Mouse (Mus musculus): ENCODE results near the gene Lhx4. TPM values are rescaled to one million over a fixed set of nuclear protein-coding genes. Genes with fewer than 3 reads are reported as not detected.
A peak's percentile ranks its signal among the peaks of the same experiment; 100 is the strongest.

Gene Lhx4
- total and polyA plus RNA-seq, 3 experiments, result not detected

GRCm38 (mm10) chr1:155724301-155724700 is 27.2 kb downstream of the Lhx4 start:
- TF ChIP-seq ELF1 (IDR thresholded peaks at IDR 0.05; ENCODE audit: low read depth, low read length) (no peak), ZKSCAN1 (IDR thresholded peaks at IDR 0.05; ENCODE audit: low read depth, low read length) (no peak), ZC3H11A (IDR thresholded peaks at IDR 0.05; ENCODE audit: low read depth, low read length) (no peak), TBP (IDR thresholded peaks at IDR 0.05; ENCODE audit: low read depth, low read length) (no peak), CHD1 (IDR thresholded peaks at IDR 0.05; ENCODE audit: low read depth, low read length) (no peak), USF2 (IDR thresholded peaks at IDR 0.05; ENCODE audit: borderline replicate concordance in 1 of 2, insufficient read depth in 1 of 2, low read depth in 1 of 2, low read length in 2 of 2) (no peak), GABPA (IDR thresholded peaks at IDR 0.05; ENCODE audit: low read depth, low read length) (no peak), POLR2AphosphoS2 (IDR thresholded peaks at IDR 0.05; ENCODE audit: low read length) (no peak), USF1 (IDR thresholded peaks at IDR 0.05; ENCODE audit: low read depth, low read length) (no peak), TAL1 (IDR thresholded peaks at IDR 0.05; ENCODE audit: low read length) (no peak)
- no peaks in the 10 kb centered on the region; a peak in 1 of 4 replicates for H3K27me3 ChIP-seq (ENCODE audit: control insufficient read depth in 1 of 2, insufficient read depth in 2 of 2, low read length in 2 of 2)

DNA sequence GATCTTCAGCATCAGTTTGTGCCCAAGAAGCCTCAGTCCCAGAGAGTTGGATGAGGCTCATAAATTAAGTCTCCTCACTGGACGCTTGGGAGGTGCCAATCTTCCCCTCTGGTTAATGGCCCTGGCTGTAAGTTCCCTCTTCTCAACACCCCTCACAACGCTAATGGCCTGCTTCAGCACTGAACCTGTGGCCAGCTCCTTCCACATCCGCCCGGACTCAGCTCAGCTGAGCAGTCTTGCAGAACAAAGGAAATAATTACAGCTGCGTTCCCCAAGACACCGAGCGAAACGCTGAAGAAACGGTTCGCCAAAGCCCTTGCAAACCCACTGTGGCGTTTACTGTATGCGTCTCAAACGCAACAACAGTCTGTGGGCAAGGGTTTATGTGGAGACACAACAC is 29.3 kb downstream of the Lhx4 start:
- TF ChIP-seq CHD2 (IDR thresholded peaks at IDR 0.05; ENCODE audit: low read length) (no peak), POLR2A (IDR thresholded peaks at IDR 0.05; ENCODE audit: control insufficient read depth in 1 of 2, insufficient read depth in 1 of 2, low read depth in 1 of 2, low read length in 2 of 2, poor library complexity in 1 of 2) (no peak), GABPA (IDR thresholded peaks at IDR 0.05; ENCODE audit: low read depth, low read length) (no peak)
- H3K4me3 ChIP-seq (ENCODE audit: control insufficient read depth in 1 of 2, insufficient read depth in 1 of 2, low read depth in 2 of 2, low read length in 2 of 2), result no peak overlapping the region
- H3K36me3 ChIP-seq (ENCODE audit: control insufficient read depth in 1 of 2, insufficient read depth in 2 of 2, low read length in 2 of 2), result no peaks in the 10 kb centered on the region
- peak; percentile 63 for DNase-seq (ENCODE audit: low read depth, low spot score)
- H3K4me1 ChIP-seq (ENCODE audit: control insufficient read depth in 1 of 2, insufficient read depth in 2 of 2, low read length in 2 of 2), result no peaks in the 10 kb centered on the region
- H3K27ac ChIP-seq (ENCODE audit: control insufficient read depth, low read depth, low read length), result no peak overlapping the region
- no peaks in the 10 kb centered on the region; a peak in 1 of 4 replicates for H3K27me3 ChIP-seq (ENCODE audit: control insufficient read depth in 1 of 2, insufficient read depth in 2 of 2, low read length in 2 of 2)
- no peaks in the 10 kb centered on the region for H3K9me3 ChIP-seq (replicated peaks; ENCODE audit: insufficient read depth, low read length)
- H3K9ac ChIP-seq (ENCODE audit: control insufficient read depth, low read depth, low read length, poor library complexity, severe bottlenecking), result no peak overlapping the region
- no peaks in the 10 kb centered on the region for H3K79me2 ChIP-seq (ENCODE audit: control insufficient read depth, insufficient read depth, low read length, poor library complexity)

More at GRCm38 (mm10) chr1:155724301-155724700, 27.2 kb downstream of the Lhx4 start:
- Histone ChIP-seq H3K36me3 (ENCODE audit: control insufficient read depth in 1 of 2, insufficient read depth in 2 of 2, low read length in 2 of 2) (no peaks in the 10 kb centered on the region), H3K4me3 (ENCODE audit: control insufficient read depth in 1 of 2, insufficient read depth in 1 of 2, low read depth in 2 of 2, low read length in 2 of 2) (no peak overlapping the region), H3K9ac (ENCODE audit: control insufficient read depth, low read depth, low read length, poor library complexity, severe bottlenecking) (no peak overlapping the region), H3K79me2 (ENCODE audit: control insufficient read depth, insufficient read depth, low read length, poor library complexity) (no peaks in the 10 kb centered on the region), H3K27ac (ENCODE audit: control insufficient read depth, low read depth, low read length) (no peak overlapping the region), H3K9me3 (replicated peaks; ENCODE audit: insufficient read depth, low read length) (no peaks in the 10 kb centered on the region), H3K4me1 (ENCODE audit: control insufficient read depth in 1 of 2, insufficient read depth in 2 of 2, low read length in 2 of 2) (no peaks in the 10 kb centered on the region)
- no peak for DNase-seq (ENCODE audit: low read depth, low spot score)

GRCm38 (mm10) chr1:155721443-155721842 is 30.0 kb downstream of the Lhx4 start:
- Histone ChIP-seq H3K27me3 (ENCODE audit: control insufficient read depth in 1 of 2, insufficient read depth in 2 of 2, low read length in 2 of 2) (no peaks in the 10 kb centered on the region; a peak in 1 of 4 replicates), H3K9ac (ENCODE audit: control insufficient read depth, low read depth, low read length, poor library complexity, severe bottlenecking) (no peak overlapping the region), H3K4me1 (ENCODE audit: control insufficient read depth in 1 of 2, insufficient read depth in 2 of 2, low read length in 2 of 2) (no peaks in the 10 kb centered on the region), H3K27ac (ENCODE audit: control insufficient read depth, low read depth, low read length) (no peak overlapping the region), H3K79me2 (ENCODE audit: control insufficient read depth, insufficient read depth, low read length, poor library complexity) (no peaks in the 10 kb centered on the region), H3K9me3 (replicated peaks; ENCODE audit: insufficient read depth, low read length) (no peaks in the 10 kb centered on the region), H3K4me3 (ENCODE audit: control insufficient read depth in 1 of 2, insufficient read depth in 1 of 2, low read depth in 2 of 2, low read length in 2 of 2) (no peak overlapping the region), H3K36me3 (ENCODE audit: control insufficient read depth in 1 of 2, insufficient read depth in 2 of 2, low read length in 2 of 2) (no peaks in the 10 kb centered on the region)
- peak; percentile 60 for TF ChIP-seq RAD21 (IDR thresholded peaks at IDR 0.05; ENCODE audit: low read depth, low read length)
- TF ChIP-seq TAL1 (IDR thresholded peaks at IDR 0.05; ENCODE audit: low read length), result no peak
- TF ChIP-seq POLR2A (IDR thresholded peaks at IDR 0.05; ENCODE audit: control insufficient read depth in 1 of 2, insufficient read depth in 1 of 2, low read depth in 1 of 2, low read length in 2 of 2, poor library complexity in 1 of 2), result no peak
- no peak for TF ChIP-seq TBP (IDR thresholded peaks at IDR 0.05; ENCODE audit: low read depth, low read length)
- no peak for TF ChIP-seq POLR2AphosphoS2 (IDR thresholded peaks at IDR 0.05; ENCODE audit: low read length)
- TF ChIP-seq POLR2AphosphoS5 (IDR thresholded peaks at IDR 0.05; ENCODE audit: borderline replicate concordance, low read depth, low read length), result no peak
- peak; percentile 50 for TF ChIP-seq SMC3 (IDR thresholded peaks at IDR 0.05; ENCODE audit: low read depth, low read length)
- TF ChIP-seq ZC3H11A (IDR thresholded peaks at IDR 0.05; ENCODE audit: low read depth, low read length), result peak; percentile 47; the same call in 1 of the 2 replicates
- no peak for TF ChIP-seq MYC (IDR thresholded peaks at IDR 0.05; ENCODE audit: low read depth, low read length)
- TF ChIP-seq CTCF (IDR thresholded peaks at IDR 0.05 in 2 of 3, conservative IDR thresholded peaks at IDR 0.05 in 1 of 3; ENCODE audit: control insufficient read depth in 1 of 3, insufficient read depth in 1 of 3, low read depth in 2 of 3, low read length in 3 of 3, poor library complexity in 1 of 3, severe bottlenecking in 1 of 3), result peak; percentile 66 to 69 (median 68)
- no peak for TF ChIP-seq ZMIZ1 (IDR thresholded peaks at IDR 0.05; ENCODE audit: low read depth, low read length)
- TF ChIP-seq MAFK (IDR thresholded peaks at IDR 0.05; ENCODE audit: borderline replicate concordance, low read depth, low read length), result no peak
- peak; percentile 63 for DNase-seq (ENCODE audit: low read depth, low spot score)

All from MEL (cell line).